Mouse (Mus musculus): ENCODE data around the gene Gtf2a1.
"Not testable (repeated sequence)": the region's sequence is repeated elsewhere in the genome, so short reads cannot be mapped to it uniquely, and the experiment has no call there.

Gtf2a1 gene

DNA sequence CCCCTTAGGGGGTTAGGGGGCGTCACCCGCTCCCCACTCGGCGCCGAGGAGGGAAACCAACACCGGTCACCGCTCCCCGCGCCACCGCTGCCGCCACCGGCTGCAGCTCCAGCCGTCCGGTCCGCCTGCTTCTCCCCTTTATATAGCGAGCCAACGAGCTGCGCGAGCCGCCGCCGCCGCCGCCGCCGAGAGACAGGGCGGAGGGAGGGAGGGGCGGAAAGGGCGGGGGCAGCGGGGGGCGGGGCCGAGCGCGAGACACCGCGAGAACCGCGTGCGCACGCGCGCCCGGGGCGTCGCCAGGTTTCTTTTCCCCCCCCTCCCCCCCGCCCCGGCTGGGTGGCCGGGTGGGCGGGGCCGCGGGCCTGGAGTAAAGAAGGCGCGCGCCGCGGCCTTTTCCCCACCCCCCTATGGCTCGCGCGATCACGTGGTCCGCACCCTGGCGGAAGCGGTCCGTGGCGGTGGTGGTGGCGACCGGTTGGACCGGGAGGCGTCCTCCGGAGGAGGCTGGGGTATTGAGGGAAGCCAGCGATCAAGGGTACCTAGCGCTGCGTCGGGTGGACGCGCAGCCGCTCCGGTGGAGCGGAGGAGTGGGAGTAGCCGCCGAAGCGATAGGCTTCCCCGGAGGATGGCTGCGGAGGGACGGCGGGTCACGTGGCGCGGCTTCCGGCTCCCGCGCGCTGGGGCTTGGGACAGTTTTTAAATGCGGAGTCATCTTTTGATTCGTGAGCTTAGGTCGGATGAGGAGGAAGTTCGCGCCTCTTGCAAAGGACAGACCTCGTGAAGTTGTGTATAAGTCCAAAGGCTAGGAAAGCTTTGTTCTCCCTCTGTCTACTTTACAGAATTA, at the start of gene Gtf2a1:
TSS of gene Gtf2a1 (minus strand) at position 641 of the 844 bp plus-strand sequence.
- peak; percentile 93 to 96 for DNase-seq (ENCODE audit: low read depth in 2 of 2, low spot score in 2 of 2)

DNA sequence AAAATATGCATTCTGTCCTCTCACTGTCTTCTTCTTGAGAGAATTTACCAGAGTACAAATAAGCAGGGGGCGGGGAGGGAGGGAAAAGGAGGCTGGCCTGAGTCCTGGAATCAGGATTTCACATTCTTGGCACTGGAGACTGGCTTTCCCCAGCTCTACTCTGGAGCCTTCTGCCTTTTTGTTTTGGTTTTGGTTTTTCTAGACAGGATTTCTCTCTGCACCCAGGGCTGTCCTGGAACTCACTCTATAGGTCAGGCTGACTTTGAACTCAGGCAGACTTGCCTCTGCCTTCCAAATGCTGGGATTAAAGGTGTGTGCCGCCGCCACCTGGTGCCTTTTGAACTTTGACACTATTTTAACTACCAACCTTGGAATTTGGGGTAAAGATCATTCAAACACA, 48.1 kb upstream of the Gtf2a1 start:
- no peak for DNase-seq (ENCODE audit: low read depth in 2 of 2, low spot score in 2 of 2)

DNA sequence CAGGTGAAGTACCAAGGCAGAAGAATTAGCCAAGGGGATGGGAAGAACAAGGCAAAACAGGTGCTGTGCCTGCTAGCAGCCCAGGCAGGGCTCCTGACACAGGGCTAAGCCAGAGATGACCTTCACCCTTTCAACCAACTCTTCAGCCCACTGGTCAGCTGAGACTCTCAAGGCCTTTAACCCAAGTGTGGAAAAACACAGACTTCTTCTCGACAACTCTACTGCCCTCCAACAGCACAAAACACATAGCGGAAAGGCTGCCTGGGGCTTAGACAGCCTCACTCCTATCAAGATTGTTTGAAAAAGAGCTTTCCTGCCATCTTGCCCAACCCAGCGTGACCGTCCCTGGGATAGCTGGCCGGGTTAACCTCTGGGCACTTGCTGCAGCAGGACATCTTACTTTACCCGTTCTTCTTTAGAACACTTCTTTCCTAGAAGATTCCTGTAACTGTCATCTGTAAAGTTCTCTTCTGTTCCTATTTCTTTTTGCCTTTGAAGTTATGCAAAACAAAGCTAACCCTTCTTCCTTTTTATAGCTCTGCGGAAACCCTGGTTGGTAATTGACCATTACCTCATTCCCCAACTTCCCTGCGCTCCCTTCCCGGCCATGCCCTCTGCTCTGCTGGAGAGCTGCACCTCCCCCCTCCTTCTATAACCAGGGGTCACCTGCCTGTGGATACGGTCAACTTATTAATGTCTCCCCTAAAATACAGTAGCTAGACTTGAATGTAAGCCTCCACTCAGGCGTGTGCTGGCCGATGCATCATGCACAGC, 47.0 kb upstream of the Gtf2a1 start:
- DNase-seq (ENCODE audit: low read depth in 2 of 2, low spot score in 2 of 2), result no peak

DNA sequence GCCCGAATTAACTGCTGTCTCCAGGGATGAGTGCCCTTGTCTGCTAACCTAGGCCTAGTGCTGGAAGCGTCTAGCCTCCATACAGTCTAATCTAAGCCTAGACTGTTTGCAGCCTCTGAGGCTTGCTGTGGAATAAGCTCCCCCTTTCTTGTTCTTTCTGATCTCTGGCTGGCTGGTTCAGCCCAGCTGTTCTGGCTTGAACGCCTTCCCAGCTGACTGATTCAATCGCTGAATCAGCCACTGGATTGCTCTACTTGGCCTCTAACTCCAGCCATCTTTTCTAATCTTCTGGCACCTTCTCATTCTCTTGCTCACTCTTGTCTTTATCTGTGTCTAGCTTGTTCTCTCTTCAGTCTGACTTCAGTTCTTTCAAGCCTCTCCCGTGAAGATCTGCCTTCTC, 36.2 kb upstream of the Gtf2a1 start:
- no peak for DNase-seq (ENCODE audit: low read depth in 2 of 2, low spot score in 2 of 2)

DNA sequence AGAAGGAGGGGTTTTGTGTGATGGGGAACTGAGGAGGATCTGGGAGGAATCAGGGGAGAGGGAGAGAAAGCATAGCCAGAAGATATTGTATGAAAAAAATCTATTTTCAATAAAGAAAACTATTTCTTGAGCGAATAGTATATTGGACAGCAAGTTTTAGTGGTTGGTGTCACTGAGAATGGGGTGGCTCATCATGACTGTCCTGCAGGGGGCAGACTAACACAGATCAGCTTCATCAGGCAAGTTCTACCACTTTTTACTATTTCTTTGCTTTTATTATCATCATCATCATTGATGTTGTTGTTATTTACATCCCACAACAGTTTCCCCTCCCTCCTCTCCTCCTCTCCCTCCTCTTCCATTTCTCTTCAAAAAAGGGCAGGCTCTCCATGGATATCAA, 34.7 kb upstream of the Gtf2a1 start:
- DNase-seq (ENCODE audit: low read depth in 2 of 2, low spot score in 2 of 2), result peak in 1 of 2 experiments; percentile 49

DNA sequence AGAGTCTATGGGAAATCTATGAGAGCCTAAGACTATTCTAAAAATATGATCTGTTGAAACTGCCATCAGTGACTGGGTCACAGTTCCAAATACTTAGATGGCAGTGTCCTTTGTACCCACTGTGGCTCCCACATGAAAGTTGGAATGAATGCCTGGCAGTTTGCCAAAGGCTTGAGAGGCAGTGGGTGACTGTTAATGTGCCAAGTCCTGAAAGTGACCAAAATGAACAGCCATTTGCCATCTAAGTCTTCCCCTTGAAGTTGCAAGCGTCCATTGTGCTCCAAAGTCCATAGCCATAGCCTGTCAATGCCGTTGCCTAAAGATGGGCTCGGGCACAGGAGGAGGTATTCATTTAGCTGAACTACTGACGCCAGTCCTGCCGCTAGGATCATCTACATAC, 19.1 kb upstream of the Gtf2a1 start:
- no peak for DNase-seq (ENCODE audit: low read depth in 2 of 2, low spot score in 2 of 2)

DNA sequence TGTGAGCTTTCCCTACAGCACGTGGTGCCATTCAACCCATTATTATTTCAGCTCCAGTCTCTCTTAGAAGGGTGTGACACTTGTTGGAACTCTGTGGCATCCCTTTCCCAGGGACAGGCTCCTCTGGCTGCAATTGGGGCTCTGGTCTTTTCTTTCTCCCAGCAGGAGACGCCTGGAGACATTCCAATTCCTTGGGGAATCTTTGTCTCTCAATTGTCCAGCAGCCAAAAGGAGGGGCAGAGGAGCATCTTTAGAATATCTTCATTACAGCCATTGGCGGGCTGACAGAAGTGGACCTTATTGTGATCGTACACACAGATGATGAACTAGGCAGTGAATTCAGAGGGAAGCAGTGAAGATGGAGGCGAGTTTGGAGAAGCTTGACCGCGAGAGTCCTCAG, 17.4 kb upstream of the Gtf2a1 start:
- DNase-seq (ENCODE audit: low read depth in 2 of 2, low spot score in 2 of 2), result no peak

DNA sequence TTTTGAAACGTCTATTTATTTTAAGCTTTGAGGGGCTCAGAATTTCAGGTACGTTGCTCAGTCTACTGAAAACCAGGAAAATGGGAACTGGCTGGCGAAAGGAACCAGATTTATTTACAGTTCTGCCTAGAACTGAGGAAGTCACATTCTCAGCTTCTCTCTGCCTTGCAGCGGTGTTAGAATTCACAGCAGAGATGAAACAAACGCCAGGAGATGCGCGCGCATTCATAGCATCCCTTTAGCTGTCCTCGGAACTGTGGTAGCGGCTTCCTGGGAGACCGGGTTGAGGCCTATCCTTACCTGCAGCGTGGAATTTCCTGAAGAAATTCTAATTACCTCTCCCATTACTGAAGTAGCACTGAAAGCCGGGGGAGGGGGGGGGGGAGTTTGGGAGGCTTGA, 16.4 kb upstream of the Gtf2a1 start:
- no peak for DNase-seq (ENCODE audit: low read depth in 2 of 2, low spot score in 2 of 2)

DNA sequence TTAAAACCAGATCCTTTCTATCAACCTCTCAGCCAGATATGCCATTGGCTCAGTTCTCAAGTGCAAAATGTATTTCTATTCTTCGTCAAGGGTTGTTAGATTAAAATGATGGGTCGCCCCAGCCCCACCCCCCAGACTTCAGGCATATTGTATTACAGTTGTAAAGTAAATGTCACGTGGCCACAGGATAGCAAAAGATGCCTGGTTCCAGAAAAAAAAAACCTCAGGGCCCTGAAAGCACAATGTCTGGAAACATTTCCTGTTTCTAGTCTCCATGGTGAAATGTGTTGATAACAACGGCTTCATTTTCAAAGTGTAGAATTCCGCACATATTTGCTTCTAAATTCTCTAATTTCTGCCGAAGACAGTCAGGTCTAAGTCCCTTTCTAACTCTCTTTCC, 14.3 kb upstream of the Gtf2a1 start:
- no peak for DNase-seq (ENCODE audit: low read depth in 2 of 2, low spot score in 2 of 2)

DNA sequence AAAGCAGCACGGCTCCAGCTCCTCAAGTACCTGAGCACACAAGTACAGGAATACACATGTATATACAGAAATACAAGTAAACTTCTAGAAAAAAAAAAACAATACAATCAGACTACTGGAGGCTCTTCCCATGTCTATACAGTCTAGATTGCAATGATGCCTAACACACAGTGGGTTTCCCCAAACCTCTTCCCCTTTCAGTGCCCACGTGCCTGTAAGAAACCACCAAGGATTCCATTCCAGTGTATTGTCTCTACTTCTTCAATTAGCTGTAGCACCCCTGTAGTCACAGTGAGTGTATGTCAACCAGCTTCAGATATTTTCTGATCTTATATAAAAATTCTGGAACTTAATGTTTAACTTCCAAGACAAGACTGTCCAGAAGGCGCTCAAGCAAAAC, 1.8 kb upstream of the Gtf2a1 start:
- no peak for DNase-seq (ENCODE audit: low read depth in 2 of 2, low spot score in 2 of 2)

DNA sequence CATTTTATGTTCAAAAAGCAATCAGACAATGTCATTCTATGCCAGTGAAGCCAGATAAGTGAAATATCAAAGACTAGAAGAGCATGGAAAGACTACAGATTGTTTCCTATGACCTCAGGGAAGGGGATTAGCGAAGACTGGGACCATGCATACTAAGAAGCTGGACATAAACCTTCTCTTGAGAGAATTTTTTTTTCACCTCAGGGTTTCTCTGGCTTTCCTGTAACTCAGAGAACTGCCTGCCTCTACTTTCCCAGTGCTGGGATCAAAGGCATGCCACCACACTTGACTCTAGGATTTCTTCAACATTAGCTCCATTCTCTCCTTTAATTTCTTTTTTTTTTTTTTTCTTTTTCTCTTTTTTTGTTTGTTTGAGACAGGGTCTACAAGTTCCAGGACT, 904 bp upstream of the Gtf2a1 start:
- DNase-seq (ENCODE audit: low read depth in 2 of 2, low spot score in 2 of 2), result no peak

DNA sequence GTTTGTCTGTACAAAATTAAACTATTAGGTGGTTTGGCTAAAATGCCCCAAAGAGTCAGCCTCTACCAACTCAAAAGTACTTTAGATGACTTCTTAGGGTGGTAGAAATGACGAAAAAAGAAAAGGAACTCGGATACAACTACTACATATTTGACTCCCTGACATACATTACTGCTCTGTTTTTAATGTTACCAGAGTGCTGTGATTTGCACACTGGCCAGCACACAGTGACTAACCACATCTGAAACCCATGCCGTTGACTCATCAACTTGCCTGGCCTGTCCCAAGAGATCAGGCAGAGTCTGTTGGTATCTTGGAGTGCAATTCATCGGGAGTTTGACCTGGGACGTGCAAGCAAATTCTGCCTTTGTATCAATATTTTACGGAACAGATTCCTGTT, 429 bp upstream of the Gtf2a1 start:
- DNase-seq (ENCODE audit: low read depth in 2 of 2, low spot score in 2 of 2), result peak in 1 of 2 experiments; percentile 2

DNA sequence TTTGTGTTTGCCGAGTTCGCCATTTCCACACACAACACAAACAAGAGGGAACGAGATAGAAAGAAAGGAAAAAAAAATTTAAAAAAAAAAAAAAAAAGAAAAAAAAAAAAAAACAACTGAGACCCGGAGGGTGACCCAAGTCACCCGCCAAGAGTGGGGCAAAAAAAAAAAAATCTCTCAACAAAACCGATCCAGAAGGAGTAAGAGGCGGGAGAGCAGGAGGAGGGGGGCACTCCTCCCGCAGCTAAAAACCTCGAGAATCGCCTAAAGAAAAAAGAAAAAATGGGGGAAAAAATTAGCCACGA, 793 bp downstream of the Gtf2a1 start:
- DNase-seq (ENCODE audit: low read depth in 2 of 2, low spot score in 2 of 2), result no peak

DNA sequence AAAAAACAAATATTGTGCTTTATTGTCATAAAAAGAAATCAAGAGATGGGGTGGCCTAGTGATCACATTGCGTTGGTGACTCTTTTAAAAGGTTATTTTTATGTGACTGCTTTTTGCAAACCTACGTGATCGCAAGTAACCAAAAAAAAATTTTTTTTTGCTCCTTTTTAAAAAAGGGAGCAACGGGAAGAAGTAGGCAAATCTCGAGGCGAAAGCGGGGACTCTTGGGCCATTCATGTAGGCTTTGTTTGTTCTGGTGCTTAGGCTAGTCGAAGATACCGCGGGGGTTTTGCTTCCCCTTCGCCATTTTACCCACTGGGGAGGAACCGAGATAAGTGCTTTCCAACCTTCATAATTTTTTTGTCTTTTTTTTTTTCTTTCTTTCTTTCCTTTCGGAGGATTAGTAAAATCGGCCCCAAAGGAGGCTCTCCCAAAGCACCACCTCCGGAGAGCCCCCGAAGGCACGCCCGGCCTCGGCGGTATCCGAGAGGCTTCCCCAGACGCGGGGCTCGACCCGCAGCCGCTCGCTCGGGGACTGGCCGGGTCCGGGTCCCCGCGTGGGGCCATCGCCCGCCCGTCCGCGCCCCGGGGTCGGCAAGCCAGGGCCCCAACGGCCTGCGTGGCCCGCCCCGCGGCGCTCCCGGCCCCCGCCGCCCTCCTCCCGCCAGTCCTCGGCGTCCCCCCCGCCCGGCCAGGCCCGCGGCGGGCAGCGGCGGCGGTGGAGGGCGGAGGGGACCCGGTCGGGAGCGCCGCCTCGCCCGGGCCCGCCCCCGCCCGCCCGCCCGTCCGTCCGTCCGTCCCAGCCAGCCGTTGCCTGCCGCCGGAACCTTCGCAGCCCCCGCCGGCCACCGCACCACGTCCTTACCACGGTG, 1.4 kb downstream of the Gtf2a1 start:
- peak; percentile 40 to 51 for DNase-seq (ENCODE audit: low read depth in 2 of 2, low spot score in 2 of 2)

DNA sequence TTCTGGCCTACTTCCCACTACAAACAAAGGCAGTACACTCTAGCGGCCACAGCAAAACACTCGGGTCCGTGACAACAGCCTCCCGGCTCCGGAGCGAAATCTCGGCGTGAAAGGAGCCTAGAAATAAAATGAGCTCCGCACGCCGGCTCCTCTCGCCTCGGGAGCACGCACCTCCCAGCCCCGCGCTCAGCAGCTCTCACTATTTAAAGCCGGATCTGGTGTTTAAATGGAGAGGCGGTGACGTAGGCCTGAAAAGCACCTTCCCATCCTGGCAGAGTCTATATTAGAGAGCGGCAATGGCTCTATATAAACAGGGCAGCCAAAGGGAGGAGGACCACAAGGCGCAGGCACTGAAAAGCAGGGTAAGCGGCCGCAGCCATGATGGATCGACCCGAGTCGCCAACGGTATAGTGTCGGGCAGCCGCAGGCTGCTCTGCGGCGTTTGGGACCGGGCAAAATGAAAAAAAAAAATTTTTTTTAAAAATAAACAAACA, 2.1 kb downstream of the Gtf2a1 start:
- DNase-seq (ENCODE audit: low read depth in 2 of 2, low spot score in 2 of 2), result peak; percentile 89 to 90

DNA sequence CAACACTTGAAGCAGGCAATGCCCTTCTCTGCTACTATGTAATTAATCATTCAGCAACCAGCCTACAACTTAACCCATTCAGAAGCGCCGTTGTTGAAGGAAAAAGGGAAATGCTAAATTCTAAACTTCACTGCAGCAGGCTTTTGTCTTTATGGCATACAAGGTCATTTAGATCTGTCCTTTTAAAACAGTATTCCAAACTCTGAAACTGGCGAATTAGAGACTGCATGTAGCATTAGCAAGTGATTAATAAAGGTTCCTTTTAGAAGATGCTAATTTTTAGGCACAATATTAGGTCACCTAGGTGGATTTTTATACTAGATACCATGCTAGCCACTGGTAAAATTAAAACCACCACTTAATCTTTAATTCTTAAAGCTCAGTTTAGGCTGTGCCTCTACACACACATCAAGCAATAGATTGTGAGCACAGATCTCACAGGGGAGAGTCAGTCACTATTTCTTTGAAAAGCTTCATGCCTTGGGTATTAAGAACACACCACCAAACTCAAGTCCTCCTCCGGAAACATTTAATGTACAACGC, 2.7 kb downstream of the Gtf2a1 start:
- DNase-seq (ENCODE audit: low read depth in 2 of 2, low spot score in 2 of 2), result peak in 1 of 2 experiments; percentile 8

DNA sequence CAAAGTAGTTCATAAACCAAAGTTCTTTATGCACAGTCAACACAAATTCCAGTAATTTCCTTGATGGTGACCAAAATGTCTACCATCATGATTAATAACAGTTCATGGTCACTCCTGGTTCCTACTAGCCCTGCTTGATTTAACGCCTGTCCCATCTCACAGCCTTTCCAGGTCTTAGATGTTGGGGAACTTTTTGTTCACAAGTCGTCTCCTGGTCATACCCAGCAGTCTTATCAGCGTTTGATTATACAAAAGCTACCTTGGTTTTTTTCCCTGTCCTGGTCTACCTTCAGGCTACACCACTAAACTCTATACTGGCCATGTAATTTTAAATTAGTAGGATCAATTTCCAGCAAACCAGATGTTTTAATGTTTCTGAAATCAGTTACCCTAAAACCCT, 3.2 kb downstream of the Gtf2a1 start:
- DNase-seq (ENCODE audit: low read depth in 2 of 2, low spot score in 2 of 2), result no peak

DNA sequence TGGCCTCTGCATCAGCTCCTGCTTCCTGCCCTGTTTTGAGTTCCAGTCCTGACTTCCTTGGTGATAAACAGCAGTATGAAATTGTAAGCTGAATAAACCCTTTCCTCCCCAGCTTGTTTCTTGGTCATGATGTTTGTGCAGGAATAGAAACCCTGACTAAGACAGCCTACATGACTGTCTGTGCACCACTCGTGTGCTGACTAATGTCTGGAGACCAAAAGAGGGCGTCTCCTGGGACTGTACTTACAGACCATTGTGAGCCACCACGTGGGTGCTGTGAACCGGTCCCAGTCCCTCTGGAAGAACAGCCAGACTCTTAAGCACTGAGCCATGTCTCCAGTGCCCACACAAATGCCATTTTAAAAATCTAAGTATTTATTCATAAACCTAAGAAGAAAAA, 4.5 kb downstream of the Gtf2a1 start:
- DNase-seq (ENCODE audit: low read depth in 2 of 2, low spot score in 2 of 2), result not testable (repeated sequence)

DNA sequence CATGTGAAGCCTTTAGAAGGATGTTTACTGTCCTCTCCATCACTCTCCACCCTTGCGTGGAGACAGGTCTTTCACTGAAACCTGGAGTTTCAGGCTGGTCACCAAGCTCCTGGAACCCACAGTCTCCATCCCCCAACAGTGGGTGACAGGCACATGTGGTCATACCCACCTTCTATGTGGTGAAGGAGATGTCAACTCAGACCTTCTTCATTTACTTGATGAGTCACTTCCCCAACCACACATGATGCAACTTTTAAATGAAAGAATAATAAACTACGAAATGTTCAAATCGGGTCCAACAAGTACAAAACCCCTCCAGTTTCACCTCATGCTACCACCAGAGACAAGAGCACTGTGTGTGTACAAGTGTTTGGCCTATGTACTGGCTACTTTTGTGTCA, 5.1 kb downstream of the Gtf2a1 start:
- DNase-seq (ENCODE audit: low read depth in 2 of 2, low spot score in 2 of 2), result no peak

DNA sequence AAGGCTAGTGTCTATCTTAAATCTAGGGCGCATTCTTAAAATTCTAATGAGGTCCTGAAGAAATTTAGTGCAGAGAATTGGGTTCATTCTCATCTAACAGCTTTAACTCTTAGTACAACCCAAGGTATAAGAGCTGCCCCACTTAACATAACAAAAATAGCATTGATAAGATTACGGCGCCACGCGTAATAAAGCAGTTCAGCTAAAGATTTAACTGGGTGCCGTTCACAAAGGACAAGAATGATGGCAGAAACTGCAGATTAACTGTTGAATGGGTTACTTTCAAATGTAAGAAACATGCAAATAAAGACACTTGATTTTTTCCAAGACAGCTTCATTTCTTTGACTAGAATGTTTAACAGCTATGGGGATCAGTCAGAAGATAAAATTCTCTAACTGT, 6.9 kb downstream of the Gtf2a1 start:
- DNase-seq (ENCODE audit: low read depth in 2 of 2, low spot score in 2 of 2), result no peak

DNA sequence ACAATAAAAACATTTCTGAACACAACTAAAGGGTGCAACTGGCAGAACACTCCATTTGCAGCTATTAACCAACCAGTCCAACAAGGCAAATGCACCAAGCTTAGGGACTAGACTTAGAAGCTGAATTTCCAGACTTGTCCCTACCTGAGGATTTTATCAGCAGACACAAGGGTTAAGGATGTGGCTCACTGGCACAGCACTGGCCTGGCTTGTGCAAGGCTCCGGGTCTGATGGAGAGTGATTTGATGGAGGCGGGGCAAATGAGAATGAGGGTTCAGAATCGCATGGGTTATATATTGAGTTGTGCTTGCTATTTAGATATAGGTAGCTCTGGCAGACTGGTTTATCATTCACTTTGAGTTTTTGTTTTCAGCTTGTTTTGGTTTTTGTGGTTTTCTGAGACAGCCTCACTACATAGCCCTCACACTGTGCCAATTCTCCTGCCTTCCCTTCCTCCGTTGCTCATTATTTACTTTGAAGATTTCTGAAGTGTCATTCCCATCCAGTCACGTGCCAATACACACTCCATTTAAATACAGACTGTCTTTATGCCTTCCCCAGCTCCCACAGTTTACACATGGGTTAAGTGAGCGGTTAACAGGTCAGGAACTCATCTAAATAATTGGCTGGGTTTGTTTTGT, 7.8 kb downstream of the Gtf2a1 start:
- no peak for DNase-seq (ENCODE audit: low read depth in 2 of 2, low spot score in 2 of 2)

Measured in CD8-positive naive resting alpha-beta T cell, adult 2 months (primary cell).